Mouse (Mus musculus) urinary bladder, postnatal 4 days (tissue): ENCODE measurements at regions not wholly inside any gene's neighbourhood (a gene's known extent, or its start where the extent isn't known, plus 50 kb on each side); places are given as distances from the start of the nearest gene placed in this dataset.

Experiments used
- DNase-seq, 2 experiments: peaks; one replicate each; pipeline ENCODE4 v3.0.0; 2021 to 2022; ENCODE audit warnings: low spot score in 2 of 2

GRCm38 (mm10) chr12:13825899-13826298, 326.0 kb downstream of the Fam84a start:
- DNase-seq: no peak

GRCm38 (mm10) chr12:13815500-13815899, 336.4 kb downstream of the Fam84a start:
- no peak for DNase-seq

- DNase-seq: no peak
Observed at GRCm38 (mm10) chr12:13810155-13810515, 341.7 kb downstream of the Fam84a start.

- DNase-seq: no peak
Observed at GRCm38 (mm10) chr12:13809291-13810154, 342.3 kb downstream of the Fam84a start.

- DNase-seq: no peak
Observed at GRCm38 (mm10) chr12:13779752-13780151, 372.1 kb downstream of the Fam84a start.

- no peak for DNase-seq
Observed at GRCm38 (mm10) chr12:13776687-13777086, 375.2 kb downstream of the Fam84a start.

- no peak for DNase-seq
Observed at GRCm38 (mm10) chr12:13769696-13770095, 382.2 kb downstream of the Fam84a start.

- no peak for DNase-seq
Observed at GRCm38 (mm10) chr12:13769156-13769555, 382.7 kb downstream of the Fam84a start.

- no peak for DNase-seq
Observed at GRCm38 (mm10) chr12:13766486-13766885, 385.4 kb downstream of the Fam84a start.

- DNase-seq: no peak
Observed at GRCm38 (mm10) chr12:13753878-13754277, 398.0 kb downstream of the Fam84a start.

- DNase-seq: no peak
Observed at GRCm38 (mm10) chr12:13744323-13744931, 407.4 kb downstream of the Fam84a start.

GRCm38 (mm10) chr12:13729901-13730637, 421.8 kb downstream of the Fam84a start:
- DNase-seq: no peak

GRCm38 (mm10) chr12:13728986-13729385, 422.9 kb downstream of the Fam84a start:
- DNase-seq: no peak

GRCm38 (mm10) chr12:13724511-13724910, 427.3 kb downstream of the Fam84a start:
- no peak for DNase-seq

- no peak for DNase-seq
Observed at GRCm38 (mm10) chr12:13709806-13710205, 440.9 kb downstream of the Nbas start.

- DNase-seq: no peak
Observed at GRCm38 (mm10) chr12:13707747-13708146, 438.8 kb downstream of the Nbas start.

GRCm38 (mm10) chr12:13706510-13706909, 437.6 kb downstream of the Nbas start:
- DNase-seq: no peak

- DNase-seq: no peak
Observed at GRCm38 (mm10) chr12:13703604-13704003, 434.7 kb downstream of the Nbas start.

- DNase-seq: no peak
Observed at GRCm38 (mm10) chr12:13699858-13700257, 430.9 kb downstream of the Nbas start.

GRCm38 (mm10) chr12:13698834-13699233, 429.9 kb downstream of the Nbas start:
- no peak for DNase-seq

GRCm38 (mm10) chr12:13691394-13692165, 422.6 kb downstream of the Nbas start:
- DNase-seq: no peak

GRCm38 (mm10) chr12:13677266-13677665, 408.3 kb downstream of the Nbas start:
- DNase-seq: no peak
